Mouse (Mus musculus) megakaryocyte-erythroid progenitor cell, adult 5-6 weeks (primary cell): ENCODE measurements around the gene Ric8a. TPM values are rescaled to one million over a fixed set of nuclear protein-coding genes. Genes with fewer than 3 reads are reported as not detected.

Source experiments
- ATAC-seq: replicated peaks from 2 replicates; pipeline ENCODE4 v1.8.0; 2016; ENCODE audit warnings: mild to moderate bottlenecking, inconsistent platforms; ENCODE audit not compliant: severe bottlenecking, poor library complexity, low FRiP score, low TSS enrichment
- total RNA-seq, 2 experiments: library from RNA; stranded (forward) in 1 of 2; stranded (reverse) in 1 of 2; fragments of 200-1000, 215-1000 nt in 1 of 2; fragments of >200 nt in 1 of 2; fragmentation: Nextera tagmentation in 1 of 2; gene quantifications; 2 replicates each; pipeline ENCODE4 v1.2.3; 2014 to 2017

Gene Ric8a
- 30.0 and 44.3 TPM in 2 replicates for total RNA-seq (2014; fragmentation: Nextera tagmentation)
- 19.2 and 27.5 TPM in 2 replicates for total RNA-seq (2017)

- ATAC-seq, result peak; percentile 68
Measured at GRCm38 (mm10) chr7:140856785-140857549, at the start of gene Ric8a. TSS of gene Ric8a (plus strand) at chr7:140856957.

- ATAC-seq, result no peak
Measured at GRCm38 (mm10) chr7:140810496-140810895, 46.3 kb upstream of the Ric8a start.

- ATAC-seq, result no peak
Measured at GRCm38 (mm10) chr7:140811714-140812113, 45.0 kb upstream of the Ric8a start.

GRCm38 (mm10) chr7:140812850-140813249 is 43.9 kb upstream of the Ric8a start:
- ATAC-seq, result no peak

GRCm38 (mm10) chr7:140820173-140820572 is 36.6 kb upstream of the Ric8a start:
- ATAC-seq, result no peak

GRCm38 (mm10) chr7:140821305-140821652 is 35.5 kb upstream of the Ric8a start:
- no peak for ATAC-seq

GRCm38 (mm10) chr7:140821653-140822329 is 35.0 kb upstream of the Ric8a start, which contains the start of gene Zfp941:
TSS of gene Zfp941 (minus strand) at chr7:140822178.
- peak; percentile 92 for ATAC-seq

- ATAC-seq, result no peak
Measured at GRCm38 (mm10) chr7:140822731-140823130, 34.0 kb upstream of the Ric8a start.

GRCm38 (mm10) chr7:140828171-140828881 is 28.4 kb upstream of the Ric8a start:
- ATAC-seq, result peak; percentile 87

- no peak for ATAC-seq
Measured at GRCm38 (mm10) chr7:140831447-140831846, 25.3 kb upstream of the Ric8a start.

- ATAC-seq, result no peak
Measured at GRCm38 (mm10) chr7:140833341-140833740, 23.4 kb upstream of the Ric8a start.

- ATAC-seq, result no peak
Measured at GRCm38 (mm10) chr7:140834968-140835757, 21.6 kb upstream of the Ric8a start, which contains the start of gene Urah. TSS of gene Urah (plus strand) at chr7:140835018.

GRCm38 (mm10) chr7:140835758-140836087 is 21.0 kb upstream of the Ric8a start:
- ATAC-seq, result no peak

- ATAC-seq, result no peak
Measured at GRCm38 (mm10) chr7:140836243-140837115, 20.3 kb upstream of the Ric8a start.

GRCm38 (mm10) chr7:140839556-140839955 is 17.2 kb upstream of the Ric8a start:
- no peak for ATAC-seq

- ATAC-seq, result no peak
Measured at GRCm38 (mm10) chr7:140840750-140841735, 15.7 kb upstream of the Ric8a start.

- no peak for ATAC-seq
Measured at GRCm38 (mm10) chr7:140843806-140844205, 13.0 kb upstream of the Ric8a start.
